Mouse (Mus musculus) T-cell, adult 2 months (primary cell): ENCODE measurements around the gene Chn2.

ENCODE experiments used
- DNase-seq: peaks from one replicate; pipeline ENCODE4 v3.0.0; 2022; ENCODE audit warnings: low spot score

Gene Chn2

GRCm38 (mm10) chr6:54242286-54242685 lies 202.9 kb downstream of the Chn2 start:
- DNase-seq, result no peak

- no peak for DNase-seq
These were observed 209.2 kb downstream of the Chn2 start for GRCm38 (mm10) chr6:54248354-54249252.

DNA sequence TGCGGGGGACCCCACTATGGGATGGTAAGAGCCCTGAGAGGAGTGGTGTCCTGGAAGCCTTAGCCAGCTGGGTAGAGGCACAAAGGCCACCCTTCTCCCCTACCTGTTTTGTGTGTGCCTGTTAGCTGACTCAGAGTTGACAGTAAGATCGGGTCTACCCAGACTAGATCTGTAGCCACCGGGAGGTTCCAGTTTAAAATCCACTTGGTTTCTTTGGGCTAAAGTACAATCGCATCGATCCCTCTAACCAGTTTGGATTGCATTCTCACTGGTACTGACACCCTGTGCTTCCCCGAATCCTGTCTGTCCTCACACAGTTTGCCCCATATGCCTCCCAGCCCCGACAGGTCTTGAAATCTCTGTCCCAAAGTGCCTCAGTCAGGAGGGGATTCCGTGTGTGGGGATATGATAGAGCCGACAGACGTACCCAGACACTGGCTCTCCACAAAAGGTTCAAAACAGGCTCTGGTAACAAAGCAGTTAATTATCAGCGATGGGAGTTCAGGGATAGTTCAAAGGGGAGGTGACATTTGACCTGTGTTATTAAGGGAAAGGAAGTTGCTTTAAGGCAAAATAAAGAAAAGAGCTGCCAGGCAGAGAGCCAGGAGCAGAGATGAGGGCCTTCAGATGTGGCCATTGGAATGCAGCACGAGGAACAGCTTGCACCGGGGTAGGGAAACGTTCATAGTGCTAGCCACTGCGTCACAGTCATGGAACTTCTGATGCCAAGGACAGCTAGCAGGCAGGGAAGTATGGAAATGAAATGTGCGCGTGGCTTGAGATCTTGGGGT lies 212.2 kb downstream of the Chn2 start:
- DNase-seq, result no peak

- peak; percentile 4 for DNase-seq
These were observed 213.9 kb downstream of the Chn2 start for GRCm38 (mm10) chr6:54253206-54253605.

DNA sequence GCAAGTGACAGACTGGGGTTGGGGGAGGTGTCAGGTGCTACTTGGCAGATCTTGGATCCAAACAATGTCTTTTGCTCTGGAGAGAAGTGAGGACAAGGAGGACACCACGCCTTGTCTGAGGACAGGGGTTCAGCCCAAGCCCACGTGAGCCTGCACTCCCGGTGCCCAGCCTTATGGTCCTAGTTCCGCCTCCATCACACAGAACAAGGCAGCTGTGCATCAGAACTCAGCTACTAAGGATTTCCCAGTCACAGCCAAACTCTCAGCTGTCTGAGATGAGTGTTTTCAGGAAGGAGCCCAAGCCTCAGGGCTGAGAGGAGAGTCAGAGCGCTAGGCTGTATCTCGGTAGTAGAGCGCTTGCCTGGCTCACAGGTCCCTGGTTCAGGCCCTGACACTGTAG lies 214.5 kb downstream of the Chn2 start:
- no peak for DNase-seq

DNA sequence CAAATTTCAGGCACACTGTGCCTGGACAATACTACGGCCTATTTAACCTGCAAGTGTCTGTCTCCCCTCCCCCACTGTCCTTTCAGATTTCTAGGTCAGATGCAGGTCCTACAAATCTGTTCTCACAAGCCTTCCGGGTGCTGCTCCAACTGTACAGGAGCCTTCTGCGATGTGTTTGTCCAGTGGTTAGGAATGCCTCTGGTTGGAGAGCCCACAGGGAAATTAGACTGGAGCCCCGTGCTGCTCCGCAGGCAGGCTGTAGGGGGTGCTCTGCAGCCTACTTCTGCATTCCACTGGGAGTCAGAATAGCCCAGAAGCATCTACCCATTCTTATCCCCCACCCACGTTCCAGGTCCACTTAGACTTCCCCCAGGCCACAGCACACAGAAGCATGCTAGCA lies 215.4 kb downstream of the Chn2 start:
- DNase-seq, result no peak

DNA sequence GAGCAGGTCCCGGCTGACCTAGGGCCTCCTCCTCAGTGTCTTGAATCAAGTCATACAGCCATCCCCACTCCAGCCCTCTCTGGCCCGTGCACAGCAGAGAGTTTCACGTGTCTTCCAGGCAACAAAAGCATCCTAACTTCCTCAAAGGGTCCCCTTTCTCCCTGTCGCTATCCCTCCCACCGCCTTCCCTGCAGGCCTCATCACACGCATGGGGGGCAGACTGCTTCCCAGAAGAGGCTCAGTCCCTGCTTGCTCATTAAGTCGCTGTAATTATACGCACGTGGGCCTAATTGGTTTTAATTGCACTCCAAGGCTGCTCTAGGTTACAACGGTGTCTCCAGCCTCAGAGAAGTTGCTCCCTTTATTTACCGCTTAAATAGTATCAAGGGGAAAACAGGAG lies 216.0 kb downstream of the Chn2 start:
- no peak for DNase-seq

DNA sequence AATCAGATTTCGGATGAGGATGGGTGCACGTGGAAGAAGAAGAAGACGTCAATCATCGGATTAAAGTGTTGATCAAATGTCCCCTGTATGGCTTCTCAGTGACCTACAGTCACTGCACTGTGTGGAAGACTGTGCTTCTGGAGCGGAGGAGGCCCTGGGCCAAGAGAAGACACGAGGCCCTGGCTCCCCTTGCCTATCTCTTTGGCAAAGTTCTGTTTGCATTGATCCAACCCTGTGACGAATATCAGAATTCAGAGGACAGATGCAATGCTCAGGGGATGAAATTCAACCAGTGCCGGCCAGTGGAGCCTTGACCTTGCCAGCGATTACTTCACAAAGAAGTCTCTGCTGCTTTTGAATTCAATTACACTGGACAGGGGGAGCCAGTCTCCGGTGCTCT lies 217.0 kb downstream of the Chn2 start:
- no peak for DNase-seq

DNA sequence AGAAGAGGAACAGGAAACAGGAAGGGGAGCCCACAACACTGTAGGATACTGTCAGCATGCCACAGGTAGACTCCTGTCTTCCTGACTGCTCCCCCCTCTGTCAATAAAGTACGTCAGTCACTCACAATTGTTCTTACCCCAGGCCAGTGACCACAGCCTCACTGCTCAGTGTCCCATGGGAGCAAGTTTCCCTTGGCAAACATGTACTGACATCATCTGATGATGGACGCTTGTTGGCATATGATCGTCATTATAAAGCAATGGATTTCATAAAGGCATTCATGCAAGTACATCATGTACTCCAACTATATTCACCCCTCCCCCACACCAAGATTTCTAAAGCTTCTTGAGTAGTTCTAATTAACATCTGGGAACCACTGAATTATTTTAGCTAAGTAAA lies 218.2 kb downstream of the Chn2 start:
- DNase-seq, result no peak

DNA sequence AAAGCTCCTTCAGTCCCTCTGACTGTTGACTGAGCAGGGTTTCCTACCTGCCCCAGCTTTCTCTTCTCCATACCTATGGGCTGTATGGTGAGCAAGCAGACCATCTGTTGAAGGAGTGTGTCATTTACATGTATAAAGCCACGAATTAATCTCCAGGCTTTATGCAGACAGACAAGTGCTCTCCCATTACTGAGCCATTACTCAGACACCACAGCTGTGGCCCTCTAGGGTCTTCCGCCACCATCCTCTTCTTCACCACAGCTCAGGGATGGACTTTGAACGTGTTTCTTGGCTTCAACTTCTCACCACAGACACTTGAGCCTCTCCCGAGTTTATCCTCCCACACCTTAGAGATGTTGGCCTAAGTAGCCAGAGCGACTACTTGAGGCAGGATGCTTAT lies 219.1 kb downstream of the Chn2 start:
- no peak for DNase-seq

- no peak for DNase-seq
These were observed 223.4 kb downstream of the Chn2 start for GRCm38 (mm10) chr6:54262732-54263131.

- DNase-seq, result no peak
These were observed 224.5 kb downstream of the Chn2 start for GRCm38 (mm10) chr6:54263890-54264289.

DNA sequence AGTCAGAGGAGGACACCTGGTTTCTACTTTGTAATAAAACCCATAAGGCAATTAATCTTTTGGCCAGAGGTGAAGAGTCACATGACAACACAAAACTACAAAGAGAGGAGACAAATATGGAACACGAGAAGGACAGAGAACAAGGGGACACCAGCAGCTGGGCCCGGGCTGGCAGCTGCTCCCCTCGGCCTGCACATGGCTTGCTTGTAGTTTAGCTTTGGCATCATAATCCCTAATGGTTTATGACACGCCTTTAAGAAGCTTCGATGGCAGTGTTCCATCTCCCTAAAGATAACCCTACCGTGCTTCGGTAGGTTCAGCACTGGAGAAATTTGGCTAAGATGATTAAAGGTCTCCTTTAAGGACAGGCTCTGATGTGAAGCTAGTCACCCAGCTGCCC lies 225.2 kb downstream of the Chn2 start:
- no peak for DNase-seq

DNA sequence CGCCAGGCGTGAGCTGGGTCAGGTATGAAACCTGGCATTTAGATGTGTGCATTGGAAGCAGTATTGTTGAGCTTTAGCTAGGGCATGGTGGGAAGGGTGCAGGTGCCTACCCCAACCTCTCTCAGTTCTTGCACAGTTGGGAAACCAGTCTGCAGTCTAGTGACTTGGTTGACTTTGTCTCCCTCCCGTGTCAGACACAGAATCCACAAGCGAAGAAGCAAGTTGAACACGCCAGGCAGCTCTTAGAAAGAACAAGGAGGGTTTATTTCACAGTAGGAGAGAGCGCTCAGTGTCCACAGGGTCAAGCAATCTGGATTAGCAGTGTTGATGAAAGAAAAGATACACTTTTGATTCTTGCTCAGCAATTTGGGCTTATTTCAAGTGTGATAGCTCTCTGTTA lies 226.0 kb downstream of the Chn2 start:
- no peak for DNase-seq

DNA sequence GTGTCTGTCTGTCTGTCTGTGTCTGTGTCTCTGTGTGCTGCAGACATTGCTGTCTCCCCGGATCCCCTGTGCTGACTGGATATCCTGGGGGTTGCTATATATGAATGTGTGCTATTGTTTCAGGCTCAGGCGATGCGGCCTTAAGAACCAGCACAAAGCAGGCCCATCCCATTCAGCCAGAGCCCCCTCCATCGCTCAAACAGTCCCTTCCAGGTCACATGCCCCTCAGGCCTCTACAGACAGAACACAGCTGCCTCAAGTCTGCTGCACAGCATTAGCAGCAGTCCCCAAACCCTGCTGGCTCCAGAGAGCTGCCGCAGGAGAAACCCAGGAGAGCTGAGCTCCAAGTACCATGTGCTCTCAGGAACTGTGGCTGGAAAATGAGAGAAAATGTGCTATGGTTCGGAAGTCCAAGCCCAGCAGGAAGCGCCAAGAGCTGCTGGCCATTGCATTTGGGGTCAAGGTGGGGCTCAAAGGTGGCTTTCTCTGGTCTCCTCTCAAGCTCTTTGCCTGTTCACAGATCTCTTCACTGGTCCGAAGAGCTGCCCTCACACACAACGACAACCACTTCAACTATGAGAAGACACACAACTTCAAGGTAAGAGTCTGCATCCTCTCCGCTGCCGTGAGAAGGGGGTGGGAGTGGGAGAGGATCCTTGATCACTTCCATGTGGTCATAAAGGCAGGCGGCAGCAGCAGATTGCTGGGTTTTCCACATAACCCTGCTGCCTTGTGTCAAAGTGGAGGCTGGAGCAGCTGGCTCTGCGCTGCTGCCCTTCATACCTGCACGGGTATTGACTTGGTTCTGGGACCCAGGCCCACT lies 233.4 kb downstream of the Chn2 start:
- DNase-seq, result no peak

DNA sequence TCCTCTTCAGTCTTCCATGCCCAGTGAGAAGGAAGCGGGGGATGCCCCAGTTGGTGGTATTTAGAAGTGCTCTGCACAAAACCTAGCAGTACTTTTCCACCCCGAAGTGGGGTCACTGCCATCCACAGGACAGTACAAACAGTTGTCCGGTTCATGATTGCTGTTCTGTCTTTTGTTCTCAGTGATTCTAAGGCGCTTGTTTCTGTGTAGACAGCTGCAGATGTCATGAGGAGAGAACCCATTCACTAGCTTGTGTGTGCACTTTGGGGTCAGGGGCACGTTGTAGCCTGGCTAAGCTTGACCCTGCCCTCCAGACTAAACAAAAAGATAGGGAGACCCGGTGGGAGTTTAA lies 234.0 kb downstream of the Chn2 start:
- no peak for DNase-seq

- no peak for DNase-seq
These were observed 237.9 kb downstream of the Chn2 start for GRCm38 (mm10) chr6:54277234-54277633.

DNA sequence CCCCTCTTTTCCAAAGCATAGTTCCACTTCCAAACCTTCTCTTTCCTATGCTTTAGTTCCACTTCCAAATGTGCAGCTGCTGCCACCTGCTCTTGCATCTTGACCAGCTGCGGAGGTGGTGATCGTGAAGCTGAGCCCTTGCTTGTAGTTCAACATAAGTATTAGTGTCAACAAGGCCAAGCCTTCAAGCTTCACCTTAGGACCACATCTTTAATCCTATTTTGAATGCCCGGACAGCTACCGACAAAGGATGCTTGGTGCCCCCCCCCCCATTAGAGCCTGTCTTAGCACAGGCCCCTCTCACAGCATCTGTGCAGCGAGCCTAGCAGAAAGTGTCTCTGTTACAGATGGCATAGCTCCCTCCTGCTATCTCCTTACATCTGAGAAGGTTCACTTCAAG lies 238.5 kb downstream of the Chn2 start:
- DNase-seq, result no peak

DNA sequence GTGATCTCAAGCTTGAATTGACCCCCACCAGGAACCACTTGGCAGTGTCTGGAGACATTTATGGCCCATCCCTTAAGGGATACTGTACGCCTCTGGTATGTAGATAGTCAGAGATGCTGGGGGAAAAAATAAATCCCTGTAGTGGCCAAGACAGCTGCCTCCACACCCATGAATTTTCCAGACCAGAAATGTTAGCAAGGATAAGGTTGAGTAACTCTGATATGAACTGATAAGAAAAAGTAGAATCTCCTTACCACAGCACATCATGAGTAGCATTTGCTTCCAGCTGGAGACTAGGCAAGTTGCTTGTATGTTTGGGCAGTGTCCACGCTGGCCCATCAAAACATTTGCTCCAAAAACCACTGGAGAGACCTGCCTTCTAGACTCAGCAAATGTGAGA lies 239.3 kb downstream of the Chn2 start:
- no peak for DNase-seq

- no peak for DNase-seq
These were observed 240.0 kb downstream of the Chn2 start for GRCm38 (mm10) chr6:54279391-54279790.

GRCm38 (mm10) chr6:54280248-54280647 lies 240.9 kb downstream of the Chn2 start:
- no peak for DNase-seq

DNA sequence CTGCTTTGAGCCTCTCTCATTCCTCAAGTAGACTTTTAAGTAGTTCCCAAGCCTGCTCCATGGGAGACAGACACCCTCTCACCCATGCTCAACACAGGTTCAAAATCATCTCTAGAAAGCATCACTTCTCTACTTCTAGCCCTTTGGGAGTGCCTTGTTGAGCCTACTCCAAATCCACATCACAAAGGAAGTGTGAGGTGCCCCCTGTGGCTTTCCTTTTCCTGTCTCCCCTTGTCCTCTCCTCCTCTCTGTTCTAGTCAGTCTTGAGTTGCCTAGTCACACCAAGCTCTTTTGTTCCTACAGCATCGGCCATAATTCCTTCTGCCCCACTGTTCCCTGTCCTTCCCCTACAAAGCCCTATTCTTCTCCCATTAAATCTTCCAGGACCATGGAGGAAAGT lies 243.9 kb downstream of the Chn2 start:
- DNase-seq, result no peak
